Mouse (Mus musculus) midbrain, embryonic 12.5 days (tissue): ENCODE data around the gene Xrcc1. TPM values are rescaled to one million over a fixed set of nuclear protein-coding genes. Genes with fewer than 3 reads are reported as not detected.

ENCODE experiments used
- ATAC-seq: fragments of 200-750 bp; cut with Nextera tagmentation; 2 replicates; pipeline ENCODE4 v1.8.0; 2017; ENCODE audit warnings: low read depth, moderate TSS enrichment, moderate library complexity; ENCODE audit not compliant: low FRiP score
- H3K27ac ChIP-seq: fragments of 300-500 bp; sonication (generic); replicated peaks from 2 replicates; pipeline ENCODE4 v1.5.1; 2016; ENCODE audit warnings: mild to moderate bottlenecking
- H3K27me3 ChIP-seq: fragments of 300-500 bp; sonication (generic); 2 replicates; pipeline ENCODE4 v1.6.1; 2016; ENCODE audit warnings: mild to moderate bottlenecking
- H3K36me3 ChIP-seq: fragments of 300-500 bp; sonication (generic); 2 replicates; pipeline ENCODE4 v1.6.1; 2016
- H3K4me1 ChIP-seq: fragments of 300-500 bp; sonication (generic); 2 replicates; pipeline ENCODE4 v1.6.1; 2016
- H3K4me2 ChIP-seq: fragments of 300-500 bp; sonication (generic); replicated peaks from 2 replicates; pipeline ENCODE4 v1.6.1; 2016; ENCODE audit warnings: mild to moderate bottlenecking, moderate library complexity
- H3K4me3 ChIP-seq: fragments of 300-500 bp; sonication (generic); 2 replicates; pipeline ENCODE4 v1.5.1; 2016; ENCODE audit warnings: mild to moderate bottlenecking
- H3K9ac ChIP-seq: fragments of 300-500 bp; sonication (generic); replicated peaks from 2 replicates; pipeline ENCODE4 v1.6.1; 2016; ENCODE audit warnings: mild to moderate bottlenecking, moderate library complexity
- H3K9me3 ChIP-seq: fragments of 300-500 bp; sonication (generic); 2 replicates; pipeline ENCODE4 v1.6.1; 2016; ENCODE audit warnings: mild to moderate bottlenecking
- WGBS: fragments of 180-500 bp; shearing (Covaris S2); methylation state at CpG from one replicate; pipeline ENCODE4 v1.1.7; 2016; 5-methylcytosine and 5-hydroxymethylcytosine counted together
- polyA plus RNA-seq: library from polyadenylated mRNA; unstranded; fragments of >200 nt; fragmentation: Nextera tagmentation; extraction: Ambion mirVana; gene quantifications from 2 replicates; pipeline ENCODE4 v1.2.1, GENCODE M21; 2016

The Xrcc1 gene
- polyA plus RNA-seq, result 89.8 and 101 TPM in 2 replicates

- Histone ChIP-seq H3K27ac (peak within 1 kb of the TSS; percentile 50), H3K27me3 (no peaks in the 10 kb centered on the region), H3K36me3 (peaks cover 21% of the 10 kb centered on the region), H3K9me3 (no peaks in the 10 kb centered on the region), H3K4me3 (peak within 1 kb of the TSS; percentile 67), H3K4me1 (peaks cover 17% of the 10 kb centered on the region), H3K4me2 (peak within 1 kb of the TSS; percentile 73), H3K9ac (peak within 1 kb of the TSS; percentile 79)
- WGBS, result 42% methylated on average over 13 of the region's 13 CpGs
- 0 out of 2 replicates have a peak, but pooled peaks have one; percentile 0 for ATAC-seq
Measured at GRCm38 (mm10) chr7:24546068-24546614, at the start of gene Xrcc1, which contains the start of gene Pinlyp. Xrcc1 (plus strand) TSS chr7:24546289. Pinlyp (minus strand) TSS chr7:24546118.

GRCm38 (mm10) chr7:24499856-24500577 lies 46.1 kb upstream of the Xrcc1 start:
- no peak overlapping the region for H3K27ac ChIP-seq
- WGBS, result 19% methylated on average over 43 of the region's 43 CpGs
- peaks cover 42% of the 10 kb centered on the region for H3K27me3 ChIP-seq
- H3K4me1 ChIP-seq, result peaks cover 30% of the 10 kb centered on the region
- peaks cover 43% of the 10 kb centered on the region for H3K36me3 ChIP-seq
- no peak overlapping the region for H3K9ac ChIP-seq
- peaks cover 3% of the 10 kb centered on the region; the same call in 1 of the 2 replicates for H3K9me3 ChIP-seq
- H3K4me2 ChIP-seq, result peak overlapping the region; percentile 29
- ATAC-seq, result 0 out of 2 replicates have a peak, but pooled peaks have one; percentile 27
- no peak overlapping the region for H3K4me3 ChIP-seq

- peaks cover 39% of the 10 kb centered on the region for H3K4me1 ChIP-seq
- H3K9me3 ChIP-seq, result peaks cover 3% of the 10 kb centered on the region; the same call in 1 of the 2 replicates
- H3K4me2 ChIP-seq, result no peak overlapping the region
- no peak for ATAC-seq
- peaks cover 42% of the 10 kb centered on the region for H3K36me3 ChIP-seq
- 32% methylated on average over 7 of the region's 7 CpGs for WGBS
- H3K9ac ChIP-seq, result no peak overlapping the region
- no peak overlapping the region for H3K4me3 ChIP-seq
- H3K27ac ChIP-seq, result no peak overlapping the region
- peaks cover 42% of the 10 kb centered on the region for H3K27me3 ChIP-seq
Measured at GRCm38 (mm10) chr7:24500929-24501328, 45.2 kb upstream of the Xrcc1 start.

DNA sequence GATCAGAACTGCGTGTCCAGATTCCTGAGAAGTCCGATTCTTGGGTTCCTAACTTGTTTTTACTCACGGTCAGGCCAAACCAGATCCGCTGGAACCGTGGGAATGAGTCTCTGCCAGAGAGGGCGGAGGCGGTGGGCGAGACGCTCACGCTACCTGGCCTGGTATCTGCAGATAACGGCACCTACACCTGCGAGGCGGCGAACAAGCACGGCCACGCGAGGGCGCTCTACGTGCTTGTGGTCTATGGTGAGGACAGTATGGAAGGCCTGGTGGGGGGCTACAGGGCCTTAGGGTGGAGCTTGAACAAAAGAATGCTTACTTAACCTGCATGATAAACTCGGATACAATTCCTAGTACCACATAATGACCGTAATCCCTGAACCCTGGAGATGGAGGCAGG lies 44.6 kb upstream of the Xrcc1 start:
- Histone ChIP-seq H3K27ac (no peak overlapping the region), H3K9ac (no peak overlapping the region), H3K4me3 (no peak overlapping the region), H3K4me1 (peaks cover 45% of the 10 kb centered on the region), H3K36me3 (peaks cover 42% of the 10 kb centered on the region), H3K9me3 (peaks cover 3% of the 10 kb centered on the region; the same call in 1 of the 2 replicates), H3K4me2 (no peak overlapping the region), H3K27me3 (peaks cover 42% of the 10 kb centered on the region)
- WGBS, result 51% methylated on average over 21 of the region's 21 CpGs
- no peak for ATAC-seq

- no peak overlapping the region for H3K4me3 ChIP-seq
- peaks cover 51% of the 10 kb centered on the region for H3K4me1 ChIP-seq
- H3K4me2 ChIP-seq, result peak overlapping the region; percentile 9; the same call in 1 of the 2 replicates
- peaks cover 3% of the 10 kb centered on the region; the same call in 1 of the 2 replicates for H3K9me3 ChIP-seq
- H3K36me3 ChIP-seq, result peaks cover 42% of the 10 kb centered on the region
- no peak overlapping the region for H3K9ac ChIP-seq
- ATAC-seq, result no peak
- WGBS, result 27% methylated on average over 10 of the region's 10 CpGs
- H3K27me3 ChIP-seq, result peaks cover 28% of the 10 kb centered on the region
- no peak overlapping the region for H3K27ac ChIP-seq
Measured at GRCm38 (mm10) chr7:24504004-24504403, 42.1 kb upstream of the Xrcc1 start.

- WGBS, result 11% methylated on average over 4 of the region's 4 CpGs
- no peak for ATAC-seq
Measured at GRCm38 (mm10) chr7:24504868-24505267, 41.2 kb upstream of the Xrcc1 start.

GRCm38 (mm10) chr7:24505447-24506064 lies 40.5 kb upstream of the Xrcc1 start:
- Histone ChIP-seq H3K27ac (peak overlapping the region; percentile 100), H3K4me2 (peak overlapping the region; percentile 84), H3K27me3 (peaks cover 13% of the 10 kb centered on the region; the same call in 1 of the 2 replicates), H3K4me3 (peak overlapping the region; percentile 61), H3K9me3 (peaks cover 1% of the 10 kb centered on the region; the same call in 1 of the 2 replicates), H3K9ac (peak overlapping the region; percentile 84), H3K36me3 (peaks cover 33% of the 10 kb centered on the region), H3K4me1 (peaks cover 44% of the 10 kb centered on the region)
- WGBS, result 12% methylated on average over 15 of the region's 15 CpGs
- ATAC-seq, result no peak

More at GRCm38 (mm10) chr7:24504868-24505267, 41.2 kb upstream of the Xrcc1 start:
- no peak overlapping the region for H3K4me2 ChIP-seq
- H3K9me3 ChIP-seq, result peaks cover 3% of the 10 kb centered on the region; the same call in 1 of the 2 replicates
- H3K4me1 ChIP-seq, result peaks cover 46% of the 10 kb centered on the region
- peak overlapping the region; percentile 100; the same call in 1 of the 2 replicates for H3K27ac ChIP-seq
- H3K36me3 ChIP-seq, result peaks cover 36% of the 10 kb centered on the region
- H3K9ac ChIP-seq, result 0 out of 2 replicates have a peak overlapping the region, but pooled peaks have one; percentile 84
- H3K4me3 ChIP-seq, result no peak overlapping the region
- peaks cover 20% of the 10 kb centered on the region for H3K27me3 ChIP-seq

DNA sequence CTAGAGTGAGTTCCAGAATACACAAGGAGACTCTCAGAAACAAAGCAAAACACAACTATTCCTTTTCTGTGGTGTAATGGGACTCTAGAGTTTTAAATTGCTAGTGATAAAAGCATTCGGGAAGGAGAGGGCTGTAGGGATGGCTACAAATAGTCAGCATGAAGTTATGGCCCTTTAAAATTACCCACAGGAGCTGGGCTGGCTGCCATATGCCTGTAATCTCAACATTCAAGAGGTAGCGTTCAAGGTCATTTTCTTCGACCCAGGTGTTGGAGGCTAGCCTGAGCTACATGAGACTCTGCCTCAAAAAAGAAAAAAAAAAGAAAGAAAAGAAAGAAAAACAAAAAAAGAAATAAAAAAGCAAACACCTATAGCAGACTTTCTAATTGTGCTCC lies 40.0 kb upstream of the Xrcc1 start:
- H3K27ac ChIP-seq, result peak overlapping the region; percentile 100

GRCm38 (mm10) chr7:24506476-24506837 lies 39.6 kb upstream of the Xrcc1 start:
- Histone ChIP-seq H3K4me3 (peak overlapping the region; percentile 61), H3K9me3 (no peaks in the 10 kb centered on the region), H3K9ac (peak overlapping the region; percentile 84), H3K27me3 (0 out of 2 replicates have a peak, but pooled peaks cover 9% of the 10 kb centered on the region), H3K4me1 (peaks cover 44% of the 10 kb centered on the region), H3K27ac (peak overlapping the region; percentile 100), H3K4me2 (peak overlapping the region; percentile 84), H3K36me3 (peaks cover 33% of the 10 kb centered on the region)
- WGBS, result under 1% methylated on average over 12 of the region's 12 CpGs
- peak; percentile 2; the same call in 1 of the 2 replicates for ATAC-seq

More for the DNA sequence above, 40.0 kb upstream of the Xrcc1 start:
- H3K36me3 ChIP-seq, result peaks cover 33% of the 10 kb centered on the region
- H3K4me3 ChIP-seq, result peak overlapping the region; percentile 61
- WGBS, result 11% methylated on average over 3 of the region's 3 CpGs
- peaks cover 44% of the 10 kb centered on the region for H3K4me1 ChIP-seq
- ATAC-seq, result no peak
- H3K9ac ChIP-seq, result peak overlapping the region; percentile 84
- 0 out of 2 replicates have a peak, but pooled peaks cover 9% of the 10 kb centered on the region for H3K27me3 ChIP-seq
- H3K4me2 ChIP-seq, result peak overlapping the region; percentile 84
- H3K9me3 ChIP-seq, result no peaks in the 10 kb centered on the region

GRCm38 (mm10) chr7:24506838-24507725 lies 39.0 kb upstream of the Xrcc1 start, which contains the start of gene Zfp428:
Zfp428 (plus strand) TSS chr7:24507006.
- Histone ChIP-seq H3K4me1 (peaks cover 44% of the 10 kb centered on the region), H3K27ac (peak within 1 kb of the TSS; percentile 100)
- under 1% methylated on average over 83 of the region's 84 CpGs for WGBS

DNA sequence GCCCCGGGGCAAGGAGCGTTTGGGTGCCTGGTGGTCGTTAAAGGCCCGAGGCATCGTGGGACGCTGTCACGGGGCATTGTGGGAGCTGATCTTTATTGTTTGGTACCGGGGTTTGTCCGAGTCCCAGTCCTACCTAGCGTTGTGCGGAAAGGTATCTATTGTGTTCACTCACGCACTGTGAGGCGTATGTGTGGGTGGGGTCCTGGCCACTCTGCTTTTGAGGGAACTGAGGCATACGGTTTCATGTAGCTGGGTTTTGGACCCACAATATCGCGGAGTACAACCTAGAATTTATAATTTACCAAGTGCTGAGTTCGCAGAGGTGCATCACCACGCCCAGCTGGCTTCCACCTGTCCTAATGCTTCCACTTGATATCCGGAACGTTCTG lies 38.4 kb upstream of the Xrcc1 start:
- H3K9ac ChIP-seq, result peak overlapping the region; percentile 84
- peaks cover 33% of the 10 kb centered on the region for H3K36me3 ChIP-seq
- peak; percentile 8 for ATAC-seq
- 2% methylated on average over 20 of the region's 20 CpGs for WGBS
- peak overlapping the region; percentile 100 for H3K27ac ChIP-seq
- H3K9me3 ChIP-seq, result no peaks in the 10 kb centered on the region
- H3K4me1 ChIP-seq, result peaks cover 44% of the 10 kb centered on the region
- 0 out of 2 replicates have a peak, but pooled peaks cover 3% of the 10 kb centered on the region for H3K27me3 ChIP-seq
- peak overlapping the region; percentile 84 for H3K4me2 ChIP-seq
- peak overlapping the region; percentile 61 for H3K4me3 ChIP-seq

More at GRCm38 (mm10) chr7:24506838-24507725, 39.0 kb upstream of the Xrcc1 start, which contains the start of gene Zfp428:
- peak; percentile 90 for ATAC-seq
- Histone ChIP-seq H3K4me2 (peak within 1 kb of the TSS; percentile 84), H3K4me3 (peak within 1 kb of the TSS; percentile 61), H3K9ac (peak within 1 kb of the TSS; percentile 84), H3K9me3 (no peaks in the 10 kb centered on the region), H3K27me3 (0 out of 2 replicates have a peak, but pooled peaks cover 8% of the 10 kb centered on the region), H3K36me3 (peaks cover 33% of the 10 kb centered on the region)
